Mouse (Mus musculus) cortical plate, adult 2 months (tissue): ENCODE results near the gene Loxl1.

Experiments used
- CTCF ChIP-seq: fragments of 200-500 bp; IDR thresholded peaks from 2 replicates; pipeline ENCODE4 v1.5.1; 2011; ENCODE audit warnings: mild to moderate bottlenecking, control low read depth, low read length; ENCODE audit not compliant: insufficient read depth; ENCODE audit errors: extremely low read depth
- POLR2A ChIP-seq: fragments of 200-500 bp; IDR thresholded peaks from 2 replicates; pipeline ENCODE4 v1.6.1; 2011; ENCODE audit warnings: mild to moderate bottlenecking, low read length, control low read depth; ENCODE audit not compliant: insufficient read depth; ENCODE audit errors: extremely low read depth

GRCm38 (mm10) chr9:58326477-58327180, 13.6 kb upstream of the Loxl1 start:
- TF ChIP-seq POLR2A (no peak), CTCF (no peak)
